Mouse (Mus musculus) liver, embryonic 14.5 days (tissue): ENCODE measurements at regions not wholly inside any gene's neighbourhood (a gene's known extent, or its start where the extent isn't known, plus 50 kb on each side); places are given as distances from the start of the nearest gene placed in this dataset.

ENCODE experiments used
- CTCF ChIP-seq: IDR thresholded peaks from 2 replicates; pipeline ENCODE4 v1.5.1; 2016; ENCODE audit warnings: antibody characterized with exemption, low read depth, control low read depth
- EP300 ChIP-seq: IDR thresholded peaks from 2 replicates; pipeline ENCODE4 v1.6.1; 2016; ENCODE audit warnings: antibody characterized with exemption, low read depth

DNA sequence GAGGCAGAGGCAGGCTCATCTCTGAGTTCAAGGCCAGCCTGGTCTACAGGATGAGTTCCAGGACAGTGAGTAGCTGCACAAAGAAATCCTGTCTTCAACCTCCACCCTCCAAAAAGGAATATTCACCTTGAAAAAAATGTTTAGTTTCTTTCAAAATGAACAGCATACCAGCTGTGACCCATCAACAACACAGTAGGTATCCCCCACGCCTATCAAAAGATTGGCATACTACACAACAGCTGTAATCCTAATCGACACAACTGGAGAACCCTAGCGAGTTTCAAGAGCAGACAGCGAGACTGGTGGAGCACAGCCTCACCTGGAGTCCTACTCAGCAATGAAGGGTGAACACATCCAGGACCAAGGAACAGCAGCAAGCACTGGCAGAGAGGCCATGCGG lies 136.3 kb upstream of the Smim15 start:
- TF ChIP-seq CTCF (no peak), EP300 (no peak)
